ENCODE assay signal across 12 mouse cellular contexts in the genomic region with DNA sequence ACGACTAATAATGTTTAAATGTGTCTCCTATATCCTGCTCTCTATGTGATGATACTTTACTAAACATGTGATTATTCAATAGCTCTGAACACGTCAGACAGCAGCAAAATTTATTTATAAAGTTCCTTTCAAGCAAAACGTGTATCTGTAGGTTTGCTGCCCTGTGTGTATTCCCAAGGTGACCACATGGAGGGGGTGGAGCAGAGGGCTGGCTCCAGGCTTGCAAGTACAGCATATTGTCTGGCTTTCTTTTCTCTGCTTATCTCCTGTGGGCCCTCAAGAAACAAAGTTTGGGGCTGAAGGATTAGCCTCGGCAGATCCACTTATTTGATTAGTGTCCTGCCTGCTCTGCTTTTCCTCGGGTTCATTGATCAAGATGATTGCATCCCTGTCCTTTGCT.
"Had no signal": no experiment of that assay in that cellular context is flagged by ENCODE, and none has a peak within 500 bp of the region (broad histone marks: within the 10 kb centered on the region; RNA-seq: fewer than 3 reads in every experiment).

No protein-coding gene starts in this region.

- H3K9ac ChIP-seq: kidney, embryonic 15.5 days; liver, embryonic 15.5 days; midbrain, embryonic 15.5 days had no signal

- H3K4me1 ChIP-seq: kidney, embryonic 15.5 days; limb, embryonic 10.5 days; liver, embryonic 15.5 days; midbrain, embryonic 15.5 days had no signal

- H3K9me3 ChIP-seq: kidney, embryonic 15.5 days; limb, embryonic 10.5 days; liver, embryonic 15.5 days; midbrain, embryonic 15.5 days had no signal

- H3K4me3 ChIP-seq: kidney, embryonic 15.5 days; limb, embryonic 10.5 days; liver, embryonic 15.5 days; midbrain, embryonic 15.5 days had no signal

- H3K27ac ChIP-seq: kidney, embryonic 15.5 days; limb, embryonic 10.5 days; liver, embryonic 15.5 days; midbrain, embryonic 15.5 days had no signal

- H3K27me3 ChIP-seq: kidney, embryonic 15.5 days; liver, embryonic 15.5 days; midbrain, embryonic 15.5 days had no signal

- DNase-seq: kidney, adult 2 months; kidney, postnatal 14 days; lung, adult 2 months; lung, postnatal 36 days; right cerebral cortex, postnatal 14 days; thymus, postnatal 4 days had no signal

- ATAC-seq: lung, postnatal 0 days; midbrain, embryonic 15.5 days had no signal

- H3K36me3 ChIP-seq: kidney, embryonic 15.5 days; limb, embryonic 10.5 days; liver, embryonic 15.5 days; midbrain, embryonic 15.5 days had no signal

- H3K4me2 ChIP-seq: kidney, embryonic 15.5 days; liver, embryonic 11.5 days; liver, embryonic 15.5 days; midbrain, embryonic 15.5 days had no signal
